Mouse (Mus musculus): ENCODE data around the gene Ddx39b. TPM values are rescaled to one million over a fixed set of nuclear protein-coding genes. Genes with fewer than 3 reads are reported as not detected.

Ddx39b gene
- 92.0 TPM for polyA plus RNA-seq (2015; fragmentation: Illumina TruSeq; extraction: RNeasy Lipid Tissue Mini Kit (QIAGEN cat#74804); ENCODE audit: insufficient read depth, low read depth, low replicate concordance)

DNA sequence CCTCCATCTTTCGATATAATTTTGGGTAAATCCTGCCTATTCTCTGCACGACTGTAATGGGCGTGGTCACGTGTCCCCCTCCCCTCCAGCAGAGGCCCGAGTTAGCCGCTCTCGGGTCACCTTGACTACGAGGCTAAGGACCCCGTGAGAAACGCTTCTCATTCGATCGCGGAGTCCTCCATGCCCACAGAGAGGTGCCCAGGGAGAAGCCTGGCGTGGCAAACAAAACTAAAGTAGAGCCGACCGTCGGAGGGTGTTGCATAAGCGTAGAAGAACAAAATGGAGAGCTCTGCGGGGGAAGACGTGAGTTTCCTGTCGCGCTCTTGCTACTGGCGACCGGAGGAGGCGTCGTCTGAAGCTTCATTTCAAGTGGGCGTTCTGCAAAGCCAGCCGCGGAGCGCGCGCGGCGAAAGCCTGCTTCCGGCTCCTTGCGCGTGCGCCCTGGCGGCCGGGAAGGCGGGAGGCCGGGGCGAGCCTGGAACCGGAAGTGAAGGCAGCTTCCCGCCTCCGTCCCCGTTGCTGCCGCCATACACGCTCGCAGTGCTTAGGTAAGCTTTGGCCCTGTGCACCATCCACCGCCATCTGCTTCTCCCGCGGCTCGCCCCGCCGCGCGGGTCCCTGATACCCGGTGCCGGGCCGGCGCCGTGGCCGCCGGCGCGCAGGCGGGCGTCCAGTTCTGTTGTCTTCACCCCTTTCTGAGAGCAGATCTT is at the start of gene Ddx39b:
Gene Ddx39b (plus strand): TSS at position 442 of the 710 bp plus-strand sequence.

DNA sequence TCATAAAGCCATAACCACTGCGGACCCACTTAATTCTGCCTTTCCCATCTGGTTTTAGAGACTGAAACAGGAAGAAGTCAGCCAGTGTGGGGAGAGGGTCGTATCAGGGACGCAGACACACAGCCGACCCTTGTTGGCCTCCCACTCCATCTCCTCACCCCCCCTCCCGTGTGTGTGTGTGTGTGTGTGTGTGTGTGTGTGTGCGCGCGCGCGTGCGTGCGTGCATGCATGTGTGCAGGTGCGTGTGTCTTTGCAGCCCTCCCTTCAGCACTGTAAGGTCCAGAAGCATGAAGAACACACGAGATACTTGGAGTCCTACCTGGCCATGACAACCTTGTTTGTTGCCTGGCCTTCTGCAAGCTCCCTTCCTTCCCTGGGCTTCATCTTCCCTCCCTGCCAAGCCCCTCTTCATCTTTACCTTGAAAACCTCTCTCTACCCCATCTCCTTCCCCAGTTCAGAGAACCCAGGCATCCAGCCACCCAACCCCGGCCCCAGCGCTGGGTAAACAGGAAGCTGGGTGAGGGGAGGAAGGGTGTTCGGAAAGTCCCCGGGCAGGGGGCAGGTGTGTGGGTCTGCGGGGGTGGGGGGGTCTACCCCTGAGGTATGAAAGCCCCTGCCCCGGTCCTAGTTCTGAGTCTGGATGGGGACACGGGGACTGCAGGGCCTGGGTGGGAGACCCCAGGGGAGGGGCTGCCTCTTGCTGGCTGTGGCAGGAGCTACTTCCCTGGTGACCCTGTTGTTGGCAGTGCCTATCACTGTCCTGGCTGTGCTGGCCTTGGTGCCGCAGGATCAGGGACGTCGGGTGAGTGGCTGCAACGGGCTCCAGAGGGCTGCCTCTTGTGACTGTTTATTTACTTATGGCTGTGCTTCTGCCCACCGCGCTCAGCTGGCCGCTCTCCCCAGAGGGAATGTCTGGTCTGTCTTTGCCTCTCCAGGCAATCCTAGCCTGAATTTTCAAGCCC is 47.4 kb upstream of the Ddx39b start, which contains the start of gene Ltb:
Gene Ltb (plus strand): TSS at position 559 of the 963 bp plus-strand sequence.

DNA sequence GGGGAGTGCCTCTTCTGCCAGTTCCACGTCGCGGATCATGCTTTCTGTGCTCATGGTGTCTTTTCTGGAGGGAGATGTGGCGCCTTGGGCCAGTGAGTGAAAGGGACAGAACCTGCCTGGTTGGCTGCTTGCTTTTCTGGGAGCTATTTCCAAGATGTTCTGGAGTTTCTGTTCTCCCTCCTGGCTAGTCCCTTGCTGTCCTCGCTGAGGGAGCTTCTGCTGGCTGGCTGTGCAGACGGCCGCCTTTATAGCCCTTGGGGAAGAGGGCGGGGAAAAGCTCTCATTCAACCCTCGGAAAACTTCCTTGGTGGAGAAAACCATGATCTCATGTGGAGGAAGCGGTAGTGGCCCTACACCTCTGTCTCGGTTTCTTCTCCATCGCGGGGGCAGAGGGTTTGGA is 39.8 kb upstream of the Ddx39b start, which contains the start of gene Tnf:
Gene Tnf (minus strand): TSS at position 221 of the 400 bp plus-strand sequence.

GRCm38 (mm10) chr17:35204494-35205379 is 36.8 kb upstream of the Ddx39b start, which contains the start of gene Lta:
Gene Lta, minus strand, starts transcription at chr17:35205351.

GRCm38 (mm10) chr17:35220156-35220952 is 21.2 kb upstream of the Ddx39b start, which contains the start of gene Gm16181:
Gene Gm16181, plus strand, starts transcription at chr17:35220834.

DNA sequence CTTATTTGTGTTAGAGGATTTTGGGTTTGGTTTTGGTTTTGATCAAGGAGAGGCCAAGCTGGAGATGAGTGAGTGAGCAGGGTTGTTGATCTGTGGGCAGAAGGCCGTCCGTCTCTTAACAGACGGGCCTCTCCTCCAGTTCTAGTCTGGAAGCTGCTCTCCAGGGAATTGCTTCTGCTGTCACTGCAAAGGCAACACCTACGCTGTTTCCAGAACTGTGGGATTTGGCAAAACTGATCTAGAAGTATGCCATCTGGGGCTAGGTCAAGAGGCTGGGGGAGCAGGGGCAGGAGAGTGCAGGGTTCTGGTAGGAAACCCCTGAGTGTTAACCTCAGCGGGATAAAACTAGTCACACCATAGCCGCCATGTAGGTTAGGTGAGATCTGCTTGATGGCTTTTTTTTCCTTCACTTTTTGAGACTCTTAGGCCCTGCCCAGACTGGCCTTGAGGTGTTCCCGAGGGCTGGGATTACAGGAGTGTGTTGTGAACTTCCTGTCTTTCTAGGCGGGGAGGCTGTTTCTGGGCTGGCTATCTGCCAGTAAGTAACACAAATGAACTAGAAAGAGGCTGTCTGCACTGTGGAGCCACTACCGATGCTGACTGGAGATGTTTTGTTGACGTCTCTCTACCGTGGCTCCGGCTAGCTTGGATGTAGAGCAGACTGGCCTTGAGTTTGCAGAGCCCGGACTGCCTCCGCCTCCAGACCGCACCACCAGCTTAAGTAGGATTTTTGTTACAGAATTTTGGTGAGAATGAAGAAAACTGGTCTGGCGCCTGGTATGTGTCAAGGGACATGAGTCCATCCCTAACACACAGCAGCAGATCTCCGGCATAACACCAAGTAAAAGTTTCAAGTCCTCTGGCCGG is 8.2 kb upstream of the Ddx39b start, which contains the start of gene Atp6v1g2:
Gene Atp6v1g2 (plus strand): TSS at position 547 of the 867 bp plus-strand sequence.

DNA sequence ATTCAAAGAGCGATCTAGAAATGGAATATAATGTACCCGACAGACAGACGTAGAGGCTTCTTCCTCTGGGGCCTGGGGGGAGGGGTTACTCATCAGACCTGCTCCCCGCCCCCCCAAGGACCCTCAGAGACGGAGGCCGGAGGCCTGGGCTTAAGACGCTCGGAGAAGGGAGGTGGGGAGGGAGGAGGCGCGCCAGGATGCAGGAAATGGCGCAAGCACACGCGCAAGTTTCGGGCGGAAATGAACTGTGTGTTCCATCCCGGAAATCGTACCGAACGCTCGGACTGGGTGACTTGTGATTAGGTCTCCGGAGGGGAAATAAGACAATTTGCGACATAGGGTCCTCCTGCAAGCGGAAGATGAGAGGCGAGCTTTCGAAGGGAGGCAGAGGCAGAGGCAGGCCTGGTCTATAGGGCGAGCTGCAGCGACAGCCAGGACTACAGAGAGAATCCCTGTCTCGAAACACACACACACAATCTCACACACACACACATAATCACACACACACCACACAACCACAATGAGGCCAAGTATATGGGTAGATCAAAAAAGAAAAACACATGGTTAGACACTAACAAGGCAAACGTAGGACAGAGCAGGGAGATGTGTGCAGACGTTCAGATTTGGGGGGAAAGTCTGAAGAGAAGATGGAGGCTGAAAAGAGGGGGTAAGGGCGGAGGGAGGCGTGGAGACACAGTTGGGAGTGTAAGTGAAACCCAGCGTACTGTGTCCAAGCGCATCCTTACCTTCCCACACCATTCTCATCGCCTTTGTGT is 5.7 kb upstream of the Ddx39b start, which contains the start of gene Nfkbil1:
Gene Nfkbil1 (minus strand): TSS at position 179 of the 776 bp plus-strand sequence.

GRCm38 (mm10) chr17:35262664-35263522 is 21.3 kb downstream of the Ddx39b start, which contains the start of gene H2-D1:
Gene H2-D1, plus strand, starts transcription at chr17:35262730.

Other genes starting within 250 kb of the Ddx39b start
- 23.4 TPM for gene Vars, start 240.8 kb upstream of the Ddx39b start, polyA plus RNA-seq (2015; fragmentation: Illumina TruSeq; extraction: RNeasy Lipid Tissue Mini Kit (QIAGEN cat#74804); ENCODE audit: insufficient read depth, low read depth, low replicate concordance)
- 0.42 TPM for gene Vwa7, start 225.2 kb upstream of the Ddx39b start, polyA plus RNA-seq (2015; fragmentation: Illumina TruSeq; extraction: RNeasy Lipid Tissue Mini Kit (QIAGEN cat#74804); ENCODE audit: insufficient read depth, low read depth, low replicate concordance)
- gene Sapcd1, start 213.7 kb upstream of the Ddx39b start, polyA plus RNA-seq (2015; fragmentation: Illumina TruSeq; extraction: RNeasy Lipid Tissue Mini Kit (QIAGEN cat#74804); ENCODE audit: insufficient read depth, low read depth, low replicate concordance), result 1.5 TPM
- gene Msh5, start 195.0 kb upstream of the Ddx39b start, polyA plus RNA-seq (2015; fragmentation: Illumina TruSeq; extraction: RNeasy Lipid Tissue Mini Kit (QIAGEN cat#74804); ENCODE audit: insufficient read depth, low read depth, low replicate concordance), result 1.8 TPM
- 36.2 TPM for gene Clic1, start 191.8 kb upstream of the Ddx39b start, polyA plus RNA-seq (2015; fragmentation: Illumina TruSeq; extraction: RNeasy Lipid Tissue Mini Kit (QIAGEN cat#74804); ENCODE audit: insufficient read depth, low read depth, low replicate concordance)
- 19.5 TPM for gene Ddah2, start 182.7 kb upstream of the Ddx39b start, polyA plus RNA-seq (2015; fragmentation: Illumina TruSeq; extraction: RNeasy Lipid Tissue Mini Kit (QIAGEN cat#74804); ENCODE audit: insufficient read depth, low read depth, low replicate concordance)
- gene Ly6g6c, start 176.4 kb upstream of the Ddx39b start, polyA plus RNA-seq (2015; fragmentation: Illumina TruSeq; extraction: RNeasy Lipid Tissue Mini Kit (QIAGEN cat#74804); ENCODE audit: insufficient read depth, low read depth, low replicate concordance), result not detected
- gene Mpig6b, start 175.6 kb upstream of the Ddx39b start, polyA plus RNA-seq (2015; fragmentation: Illumina TruSeq; extraction: RNeasy Lipid Tissue Mini Kit (QIAGEN cat#74804); ENCODE audit: insufficient read depth, low read depth, low replicate concordance), result not detected
- not detected for gene Ly6g6e, start 164.8 kb upstream of the Ddx39b start, polyA plus RNA-seq (2015; fragmentation: Illumina TruSeq; extraction: RNeasy Lipid Tissue Mini Kit (QIAGEN cat#74804); ENCODE audit: insufficient read depth, low read depth, low replicate concordance)
- gene Ly6g6d, start 163.7 kb upstream of the Ddx39b start, polyA plus RNA-seq (2015; fragmentation: Illumina TruSeq; extraction: RNeasy Lipid Tissue Mini Kit (QIAGEN cat#74804); ENCODE audit: insufficient read depth, low read depth, low replicate concordance), result not detected
- gene Ly6g6f, start 156.1 kb upstream of the Ddx39b start, polyA plus RNA-seq (2015; fragmentation: Illumina TruSeq; extraction: RNeasy Lipid Tissue Mini Kit (QIAGEN cat#74804); ENCODE audit: insufficient read depth, low read depth, low replicate concordance), result not detected
- gene Abhd16a, start 152.5 kb upstream of the Ddx39b start, polyA plus RNA-seq (2015; fragmentation: Illumina TruSeq; extraction: RNeasy Lipid Tissue Mini Kit (QIAGEN cat#74804); ENCODE audit: insufficient read depth, low read depth, low replicate concordance), result 25.5 TPM
- gene Ly6g5c, start 133.5 kb upstream of the Ddx39b start, polyA plus RNA-seq (2015; fragmentation: Illumina TruSeq; extraction: RNeasy Lipid Tissue Mini Kit (QIAGEN cat#74804); ENCODE audit: insufficient read depth, low read depth, low replicate concordance), result not detected
- gene Ly6g5b, start 126.3 kb upstream of the Ddx39b start, polyA plus RNA-seq (2015; fragmentation: Illumina TruSeq; extraction: RNeasy Lipid Tissue Mini Kit (QIAGEN cat#74804); ENCODE audit: insufficient read depth, low read depth, low replicate concordance), result not detected
- gene Gpank1, start 120.3 kb upstream of the Ddx39b start, polyA plus RNA-seq (2015; fragmentation: Illumina TruSeq; extraction: RNeasy Lipid Tissue Mini Kit (QIAGEN cat#74804); ENCODE audit: insufficient read depth, low read depth, low replicate concordance), result 8.6 TPM
- gene Csnk2b, start 119.7 kb upstream of the Ddx39b start, polyA plus RNA-seq (2015; fragmentation: Illumina TruSeq; extraction: RNeasy Lipid Tissue Mini Kit (QIAGEN cat#74804); ENCODE audit: insufficient read depth, low read depth, low replicate concordance), result 52.8 TPM
- gene D17H6S53E, start 115.4 kb upstream of the Ddx39b start, polyA plus RNA-seq (2015; fragmentation: Illumina TruSeq; extraction: RNeasy Lipid Tissue Mini Kit (QIAGEN cat#74804); ENCODE audit: insufficient read depth, low read depth, low replicate concordance), result 6.8 TPM
- gene Apom, start 109.7 kb upstream of the Ddx39b start, polyA plus RNA-seq (2015; fragmentation: Illumina TruSeq; extraction: RNeasy Lipid Tissue Mini Kit (QIAGEN cat#74804); ENCODE audit: insufficient read depth, low read depth, low replicate concordance), result not detected
- 43.1 TPM for gene Bag6, start 106.6 kb upstream of the Ddx39b start, polyA plus RNA-seq (2015; fragmentation: Illumina TruSeq; extraction: RNeasy Lipid Tissue Mini Kit (QIAGEN cat#74804); ENCODE audit: insufficient read depth, low read depth, low replicate concordance)
- 89.4 TPM for gene Prrc2a, start 76.8 kb upstream of the Ddx39b start, polyA plus RNA-seq (2015; fragmentation: Illumina TruSeq; extraction: RNeasy Lipid Tissue Mini Kit (QIAGEN cat#74804); ENCODE audit: insufficient read depth, low read depth, low replicate concordance)
- 2.3 TPM for gene Aif1, start 65.7 kb upstream of the Ddx39b start, polyA plus RNA-seq (2015; fragmentation: Illumina TruSeq; extraction: RNeasy Lipid Tissue Mini Kit (QIAGEN cat#74804); ENCODE audit: insufficient read depth, low read depth, low replicate concordance)
- gene Lst1, start 53.3 kb upstream of the Ddx39b start, polyA plus RNA-seq (2015; fragmentation: Illumina TruSeq; extraction: RNeasy Lipid Tissue Mini Kit (QIAGEN cat#74804); ENCODE audit: insufficient read depth, low read depth, low replicate concordance), result 5.7 TPM
- gene Ltb, start 47.3 kb upstream of the Ddx39b start, polyA plus RNA-seq (2015; fragmentation: Illumina TruSeq; extraction: RNeasy Lipid Tissue Mini Kit (QIAGEN cat#74804); ENCODE audit: insufficient read depth, low read depth, low replicate concordance), result 1.00 TPM
- 0.50 TPM for gene Tnf, start 39.7 kb upstream of the Ddx39b start, polyA plus RNA-seq (2015; fragmentation: Illumina TruSeq; extraction: RNeasy Lipid Tissue Mini Kit (QIAGEN cat#74804); ENCODE audit: insufficient read depth, low read depth, low replicate concordance)
- gene Lta, start 36.4 kb upstream of the Ddx39b start, polyA plus RNA-seq (2015; fragmentation: Illumina TruSeq; extraction: RNeasy Lipid Tissue Mini Kit (QIAGEN cat#74804); ENCODE audit: insufficient read depth, low read depth, low replicate concordance), result not detected
- gene Gm16181, start 20.9 kb upstream of the Ddx39b start, polyA plus RNA-seq (2015; fragmentation: Illumina TruSeq; extraction: RNeasy Lipid Tissue Mini Kit (QIAGEN cat#74804); ENCODE audit: insufficient read depth, low read depth, low replicate concordance), result not detected
- 2.8 TPM for gene Atp6v1g2, start 8.1 kb upstream of the Ddx39b start, polyA plus RNA-seq (2015; fragmentation: Illumina TruSeq; extraction: RNeasy Lipid Tissue Mini Kit (QIAGEN cat#74804); ENCODE audit: insufficient read depth, low read depth, low replicate concordance)
- 4.1 TPM for gene Nfkbil1, start 6.0 kb upstream of the Ddx39b start, polyA plus RNA-seq (2015; fragmentation: Illumina TruSeq; extraction: RNeasy Lipid Tissue Mini Kit (QIAGEN cat#74804); ENCODE audit: insufficient read depth, low read depth, low replicate concordance)
- 153 TPM for gene H2-D1, start 21.0 kb downstream of the Ddx39b start, polyA plus RNA-seq (2015; fragmentation: Illumina TruSeq; extraction: RNeasy Lipid Tissue Mini Kit (QIAGEN cat#74804); ENCODE audit: insufficient read depth, low read depth, low replicate concordance)
- not detected for gene H2-Q1, start 78.7 kb downstream of the Ddx39b start, polyA plus RNA-seq (2015; fragmentation: Illumina TruSeq; extraction: RNeasy Lipid Tissue Mini Kit (QIAGEN cat#74804); ENCODE audit: insufficient read depth, low read depth, low replicate concordance)
- 8.9 TPM for gene H2-Q2, start 100.5 kb downstream of the Ddx39b start, polyA plus RNA-seq (2015; fragmentation: Illumina TruSeq; extraction: RNeasy Lipid Tissue Mini Kit (QIAGEN cat#74804); ENCODE audit: insufficient read depth, low read depth, low replicate concordance)
- 22.5 TPM for gene H2-Q4, start 137.9 kb downstream of the Ddx39b start, polyA plus RNA-seq (2015; fragmentation: Illumina TruSeq; extraction: RNeasy Lipid Tissue Mini Kit (QIAGEN cat#74804); ENCODE audit: insufficient read depth, low read depth, low replicate concordance)
- 6.3 TPM for gene H2-Q6, start 183.1 kb downstream of the Ddx39b start, polyA plus RNA-seq (2015; fragmentation: Illumina TruSeq; extraction: RNeasy Lipid Tissue Mini Kit (QIAGEN cat#74804); ENCODE audit: insufficient read depth, low read depth, low replicate concordance)
- 8.5 TPM for gene H2-Q7, start 197.4 kb downstream of the Ddx39b start, polyA plus RNA-seq (2015; fragmentation: Illumina TruSeq; extraction: RNeasy Lipid Tissue Mini Kit (QIAGEN cat#74804); ENCODE audit: insufficient read depth, low read depth, low replicate concordance)
- gene H2-Q10, start 228.3 kb downstream of the Ddx39b start, polyA plus RNA-seq (2015; fragmentation: Illumina TruSeq; extraction: RNeasy Lipid Tissue Mini Kit (QIAGEN cat#74804); ENCODE audit: insufficient read depth, low read depth, low replicate concordance), result 0.96 TPM

Measured in pancreas, adult 10 weeks (tissue).